Mouse (Mus musculus) liver, embryonic 16.5 days (tissue): ENCODE data around the gene Smco4. TPM values are rescaled to one million over a fixed set of nuclear protein-coding genes. Genes with fewer than 3 reads are reported as not detected.

Experiments
- ATAC-seq: fragments of 200-750 bp; cut with Nextera tagmentation; 2 replicates; pipeline ENCODE4 v1.8.0; 2017; ENCODE audit warnings: low read depth, mild to moderate bottlenecking, moderate number of reproducible peaks, moderate library complexity
- H3K27ac ChIP-seq: fragments of 300-500 bp; sonication (generic); 2 replicates; pipeline ENCODE4 v1.5.1; 2014; ENCODE audit warnings: mild to moderate bottlenecking, low read length
- H3K27me3 ChIP-seq: fragments of 300-500 bp; sonication (generic); 2 replicates; pipeline ENCODE4 v1.6.1; 2014; ENCODE audit warnings: low read depth, low read length, mixed read lengths; ENCODE audit not compliant: control insufficient read depth, insufficient read depth
- H3K36me3 ChIP-seq: fragments of 300-500 bp; sonication (generic); 2 replicates; pipeline ENCODE4 v1.6.1; 2014; ENCODE audit warnings: mild to moderate bottlenecking; ENCODE audit not compliant: control insufficient read depth, insufficient read depth
- H3K4me1 ChIP-seq: fragments of 300-500 bp; sonication (generic); 2 replicates; pipeline ENCODE4 v1.6.1; 2014; ENCODE audit warnings: low read depth, low read length, mixed read lengths; ENCODE audit not compliant: control insufficient read depth
- H3K4me2 ChIP-seq: fragments of 300-500 bp; sonication (generic); 2 replicates; pipeline ENCODE4 v1.6.1; 2014; ENCODE audit warnings: low read depth, low read length, mixed read lengths
- H3K4me3 ChIP-seq: fragments of 300-500 bp; sonication (generic); 2 replicates; pipeline ENCODE4 v1.5.1; 2014; ENCODE audit warnings: low read depth, mild to moderate bottlenecking, low read length
- H3K9ac ChIP-seq: fragments of 300-500 bp; sonication (generic); 2 replicates; pipeline ENCODE4 v1.6.1; 2014; ENCODE audit warnings: low read depth, low read length
- H3K9me3 ChIP-seq: fragments of 300-500 bp; sonication (generic); replicated peaks from 2 replicates; pipeline ENCODE4 v1.6.1; 2016; ENCODE audit warnings: low read length; ENCODE audit not compliant: control insufficient read depth
- WGBS: fragments of 180-500 bp; shearing (Covaris S2); extraction: QIAGEN DNeasy Blood & Tissue Kit; methylation state at CpG from one replicate; pipeline ENCODE4 v1.1.7; 2014; ENCODE audit not compliant: insufficient replicate concordance; 5-methylcytosine and 5-hydroxymethylcytosine counted together
- polyA plus RNA-seq: library from polyadenylated mRNA; unstranded; fragments of >200 nt; fragmentation: Nextera tagmentation; extraction: Ambion mirVana; gene quantifications from 2 replicates; pipeline ENCODE4 v1.2.1, GENCODE M21; 2015

The Smco4 gene
- polyA plus RNA-seq, 1 experiment from 2014 or later: 0.83 TPM

DNA sequence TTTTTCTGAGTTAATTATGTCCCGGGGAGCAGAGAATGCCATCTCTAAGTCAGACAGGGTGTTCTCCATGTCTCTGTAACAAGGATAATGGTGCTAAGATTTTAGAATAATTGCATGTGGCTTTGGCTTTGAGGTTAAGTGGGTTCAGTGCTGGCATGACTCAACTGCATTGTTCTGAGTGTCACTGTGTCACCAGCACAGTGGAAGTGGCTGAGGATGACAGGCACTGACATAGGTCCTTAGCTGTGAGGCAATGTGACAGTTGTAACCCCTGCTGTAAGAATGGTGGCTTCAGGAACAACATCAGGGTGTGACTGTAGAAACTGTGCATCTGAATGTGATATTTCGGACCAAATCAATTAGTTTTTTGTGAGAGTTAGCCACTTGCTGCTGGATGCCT, 22.8 kb downstream of the Smco4 start:
- no peaks in the 10 kb centered on the region for H3K27me3 ChIP-seq
- H3K4me2 ChIP-seq: no peak overlapping the region
- H3K4me1 ChIP-seq: no peaks in the 10 kb centered on the region; the same call in 1 of the 2 replicates
- no peaks in the 10 kb centered on the region for H3K9me3 ChIP-seq
- no peak overlapping the region for H3K27ac ChIP-seq
- no peak overlapping the region for H3K4me3 ChIP-seq
- WGBS: 64% methylated on average over 2 of the region's 2 CpGs
- no peak overlapping the region for H3K9ac ChIP-seq
- no peaks in the 10 kb centered on the region for H3K36me3 ChIP-seq
- no peak for ATAC-seq

DNA sequence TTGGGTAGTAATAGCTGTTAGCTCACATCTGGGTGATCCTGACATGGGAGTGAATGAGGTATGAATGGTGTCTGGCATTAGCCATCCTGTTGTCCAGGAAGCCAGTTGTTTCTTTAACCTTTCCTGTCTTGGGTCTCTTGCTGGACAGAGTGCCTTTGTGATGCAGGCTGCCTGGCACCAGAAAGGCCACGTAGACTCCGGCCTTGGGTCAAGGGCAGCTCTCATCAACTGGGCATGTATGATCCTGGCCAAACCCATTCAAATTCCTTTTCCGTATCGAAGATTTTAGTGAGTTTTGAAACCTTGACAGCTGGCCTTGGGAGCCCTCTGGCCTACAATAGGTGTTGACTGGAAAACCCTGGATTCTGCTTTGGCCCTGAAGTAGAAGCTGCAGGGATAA, 24.7 kb downstream of the Smco4 start:
- WGBS: 76% methylated on average over 4 of the region's 4 CpGs

DNA sequence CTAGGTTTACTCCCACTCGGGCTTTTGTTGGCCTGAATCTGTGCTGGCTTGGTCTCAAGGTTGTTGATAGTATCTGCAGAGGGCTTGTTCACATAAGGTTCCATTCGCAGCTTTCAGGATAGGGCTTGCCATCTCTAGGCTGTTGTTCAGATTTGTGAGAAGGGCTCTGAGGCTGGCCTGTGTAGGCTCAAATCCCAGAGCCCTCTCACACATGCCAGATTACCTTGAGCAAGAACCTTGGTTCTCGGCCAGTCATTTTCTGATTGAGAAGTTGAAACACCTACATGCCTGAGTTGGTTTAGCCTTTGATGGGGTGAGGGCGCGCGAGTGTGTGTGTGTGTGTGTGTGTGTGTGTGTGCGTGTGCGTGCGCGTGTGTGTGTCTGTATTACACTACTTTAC, 29.1 kb downstream of the Smco4 start:
- no peak for ATAC-seq
- Histone ChIP-seq H3K9ac (no peak overlapping the region), H3K27ac (no peak overlapping the region), H3K9me3 (no peaks in the 10 kb centered on the region), H3K36me3 (no peaks in the 10 kb centered on the region), H3K27me3 (no peaks in the 10 kb centered on the region), H3K4me1 (no peaks in the 10 kb centered on the region), H3K4me2 (no peak overlapping the region), H3K4me3 (no peak overlapping the region)
- 76% methylated on average over 10 of the region's 10 CpGs for WGBS

More for the DNA sequence above, 24.7 kb downstream of the Smco4 start:
- H3K9me3 ChIP-seq: no peaks in the 10 kb centered on the region
- no peak overlapping the region for H3K27ac ChIP-seq
- H3K9ac ChIP-seq: no peak overlapping the region
- ATAC-seq: no peak
- no peaks in the 10 kb centered on the region for H3K27me3 ChIP-seq
- H3K4me1 ChIP-seq: no peaks in the 10 kb centered on the region
- no peaks in the 10 kb centered on the region for H3K36me3 ChIP-seq
- H3K4me3 ChIP-seq: no peak overlapping the region
- H3K4me2 ChIP-seq: no peak overlapping the region

DNA sequence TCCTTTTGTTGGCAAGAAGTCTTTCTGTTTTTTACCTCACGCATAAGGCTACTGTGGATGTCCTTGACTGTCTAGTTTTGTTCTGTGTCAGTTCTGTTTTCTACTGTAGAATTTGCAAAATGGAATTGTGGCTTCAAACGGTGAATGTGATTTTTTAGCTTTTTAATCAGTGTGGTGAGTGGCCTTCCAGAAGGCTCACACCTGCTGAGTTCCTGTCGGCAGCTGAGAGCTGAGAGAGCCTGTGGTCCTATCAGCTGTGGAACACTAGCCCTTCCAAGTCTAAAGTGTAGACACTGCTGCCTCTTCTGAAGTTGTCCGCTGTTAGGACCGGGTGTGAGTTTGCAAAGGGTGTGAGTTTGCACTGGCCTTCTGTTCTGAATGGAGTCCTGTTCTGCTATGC, 29.7 kb downstream of the Smco4 start:
- Histone ChIP-seq H3K27ac (no peak overlapping the region), H3K36me3 (no peaks in the 10 kb centered on the region)
- ATAC-seq: no peak

DNA sequence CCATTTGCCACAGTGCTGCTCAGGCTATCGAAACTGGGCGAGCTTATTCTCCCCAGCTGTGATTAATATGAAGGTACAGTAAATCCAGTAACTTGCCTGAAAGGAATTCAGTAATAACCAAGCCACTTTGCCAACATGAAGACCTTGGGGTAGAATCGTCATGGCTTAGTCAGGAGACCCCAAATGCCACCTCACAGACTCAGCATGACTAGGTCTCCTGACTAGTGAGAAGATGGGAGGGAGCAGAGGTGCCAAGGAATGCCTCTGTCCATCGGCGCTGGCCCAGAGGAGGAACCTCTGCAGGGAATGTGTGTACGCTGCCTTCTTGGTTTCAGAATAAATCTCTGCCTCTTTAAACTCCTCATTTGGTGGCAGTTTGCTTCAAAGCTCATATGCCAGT, 30.4 kb downstream of the Smco4 start:
- no peak overlapping the region for H3K27ac ChIP-seq
- no peaks in the 10 kb centered on the region; the same call in 1 of the 2 replicates for H3K4me1 ChIP-seq
- no peaks in the 10 kb centered on the region for H3K36me3 ChIP-seq
- H3K9ac ChIP-seq: no peak overlapping the region
- no peak for ATAC-seq
- H3K27me3 ChIP-seq: no peaks in the 10 kb centered on the region
- H3K4me3 ChIP-seq: no peak overlapping the region
- no peaks in the 10 kb centered on the region for H3K9me3 ChIP-seq
- 69% methylated on average over 6 of the region's 6 CpGs for WGBS
- H3K4me2 ChIP-seq: no peak overlapping the region

More for the DNA sequence above, 29.7 kb downstream of the Smco4 start:
- no peaks in the 10 kb centered on the region for H3K27me3 ChIP-seq
- 65% methylated on average over 5 of the region's 5 CpGs for WGBS
- no peaks in the 10 kb centered on the region for H3K9me3 ChIP-seq
- H3K4me1 ChIP-seq: no peaks in the 10 kb centered on the region
- H3K4me3 ChIP-seq: no peak overlapping the region
- H3K9ac ChIP-seq: no peak overlapping the region
- H3K4me2 ChIP-seq: no peak overlapping the region

DNA sequence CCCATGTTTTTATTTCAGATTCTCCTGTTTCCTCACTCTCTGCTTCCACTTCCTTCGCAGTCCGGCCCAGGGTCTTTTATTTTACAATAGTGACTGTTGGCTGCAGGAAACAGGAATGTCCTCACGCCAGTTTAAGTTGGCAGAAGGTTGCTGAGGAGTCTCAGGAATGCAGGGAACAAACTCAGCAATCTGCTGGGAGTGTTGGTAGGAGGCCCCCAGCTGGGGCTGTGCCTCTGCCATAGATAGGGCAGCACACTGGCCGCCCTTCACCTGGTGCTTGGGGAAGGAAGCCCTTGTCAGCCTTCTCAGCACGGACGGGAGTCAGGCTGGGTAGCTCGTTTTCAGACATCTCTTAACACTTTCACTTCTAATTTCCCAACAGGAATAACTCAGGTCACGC, 32.0 kb downstream of the Smco4 start:
- Histone ChIP-seq H3K4me3 (no peak overlapping the region), H3K4me2 (no peak overlapping the region), H3K4me1 (peaks cover 14% of the 10 kb centered on the region), H3K36me3 (no peaks in the 10 kb centered on the region), H3K9ac (no peak overlapping the region), H3K27ac (no peak overlapping the region), H3K27me3 (no peaks in the 10 kb centered on the region), H3K9me3 (no peaks in the 10 kb centered on the region)
- 57% methylated on average over 8 of the region's 8 CpGs for WGBS
- no peak for ATAC-seq

DNA sequence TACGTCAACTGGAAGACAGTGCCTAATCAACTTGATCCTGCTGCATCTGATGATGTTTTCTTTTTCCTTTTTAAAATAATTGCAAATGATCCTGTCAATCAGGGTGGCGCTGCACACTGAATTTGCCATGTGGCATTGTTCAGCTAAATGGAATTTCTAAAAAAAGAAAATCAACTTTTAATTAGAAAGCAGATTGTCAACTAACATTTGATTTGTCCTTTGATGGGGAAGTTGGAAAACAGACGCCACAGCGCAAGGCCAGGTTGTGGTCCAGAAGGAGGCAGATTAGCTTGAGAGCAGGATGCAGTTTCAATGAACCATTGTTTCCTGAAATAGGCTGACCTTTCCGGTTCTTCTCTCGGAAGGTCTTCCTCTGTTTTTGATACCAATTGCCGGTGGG, 33.3 kb downstream of the Smco4 start:
- ATAC-seq: no peak
- H3K4me1 ChIP-seq: peaks cover 19% of the 10 kb centered on the region
- no peak overlapping the region for H3K27ac ChIP-seq
- H3K36me3 ChIP-seq: no peaks in the 10 kb centered on the region
- no peaks in the 10 kb centered on the region for H3K27me3 ChIP-seq
- 68% methylated on average over 7 of the region's 7 CpGs for WGBS
- H3K4me2 ChIP-seq: no peak overlapping the region
- H3K9me3 ChIP-seq: no peaks in the 10 kb centered on the region
- H3K9ac ChIP-seq: no peak overlapping the region
- H3K4me3 ChIP-seq: no peak overlapping the region

DNA sequence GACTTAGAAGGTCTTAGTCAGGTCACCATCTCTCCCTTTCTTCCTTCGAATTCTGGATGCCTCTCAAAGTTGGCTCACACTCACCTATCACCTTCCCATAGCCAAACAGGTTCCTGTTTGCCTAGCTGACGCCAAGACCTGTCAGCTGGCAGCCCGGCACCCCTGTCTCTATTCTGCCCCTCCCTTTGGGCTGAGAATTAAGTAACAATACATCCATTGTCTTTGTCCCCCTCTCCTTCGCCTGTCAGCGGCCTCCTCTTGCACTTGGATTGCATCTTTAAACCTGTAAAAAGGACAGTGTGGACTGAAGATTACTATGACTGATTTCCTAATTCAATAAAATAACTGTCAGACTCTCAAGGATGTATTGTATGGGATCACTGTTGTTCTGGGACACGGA, 34.6 kb downstream of the Smco4 start:
- 60% methylated on average over 6 of the region's 6 CpGs for WGBS
- H3K27ac ChIP-seq: no peak overlapping the region
- H3K27me3 ChIP-seq: no peaks in the 10 kb centered on the region
- no peak overlapping the region for H3K4me3 ChIP-seq
- no peaks in the 10 kb centered on the region for H3K36me3 ChIP-seq
- H3K4me2 ChIP-seq: no peak overlapping the region
- no peak for ATAC-seq
- no peak overlapping the region for H3K9ac ChIP-seq
- no peaks in the 10 kb centered on the region for H3K9me3 ChIP-seq
- H3K4me1 ChIP-seq: peaks cover 19% of the 10 kb centered on the region

DNA sequence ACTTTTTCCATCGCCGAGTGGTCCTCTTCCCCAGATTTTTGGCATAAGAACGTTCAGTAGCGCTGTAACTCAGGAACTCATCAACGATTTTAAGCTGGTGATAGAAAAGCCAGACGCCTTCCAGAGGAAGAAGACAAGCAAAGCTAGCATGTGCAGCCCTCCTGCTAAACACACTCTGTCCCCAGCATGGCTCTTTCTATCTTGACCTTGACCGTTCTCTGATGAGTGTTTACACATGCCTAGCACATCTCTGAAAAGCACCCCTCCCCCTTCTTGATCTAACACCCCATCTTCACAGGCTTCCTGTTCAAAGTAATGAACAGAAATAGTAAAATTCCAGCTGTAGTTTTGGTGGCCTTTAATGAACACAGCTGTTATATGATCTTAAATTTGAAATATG, 35.1 kb downstream of the Smco4 start:
- Histone ChIP-seq H3K9ac (no peak overlapping the region), H3K36me3 (no peaks in the 10 kb centered on the region), H3K4me1 (peaks cover 19% of the 10 kb centered on the region), H3K9me3 (no peaks in the 10 kb centered on the region), H3K27me3 (no peaks in the 10 kb centered on the region), H3K27ac (no peak overlapping the region), H3K4me3 (no peak overlapping the region), H3K4me2 (no peak overlapping the region)
- WGBS: 80% methylated on average over 7 of the region's 7 CpGs
- ATAC-seq: no peak
